Mouse (Mus musculus): ENCODE data around the gene Nnmt.

DNA sequence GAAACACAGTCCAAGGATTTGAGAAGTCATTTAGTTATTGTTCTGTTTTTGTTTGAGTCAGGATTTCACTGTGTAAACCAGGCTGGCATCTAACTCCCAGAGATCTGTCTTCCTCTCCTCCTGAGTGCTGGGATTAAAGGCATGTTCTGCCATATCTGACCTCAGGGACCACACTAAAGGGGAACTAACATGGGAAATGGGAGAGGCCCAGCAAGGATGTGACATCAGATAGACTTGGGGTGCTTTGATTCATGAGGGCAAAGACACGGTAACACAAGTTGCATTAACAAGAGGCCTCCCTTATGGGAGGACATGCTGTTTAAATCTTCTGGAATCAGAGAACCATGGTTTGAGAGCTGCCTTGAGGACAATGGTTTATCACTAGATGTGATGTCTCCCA lies 24.1 kb downstream of the Nnmt start:
- TF ChIP-seq CTCF (IDR thresholded peaks at IDR 0.05; ENCODE audit: insufficient read depth, low read length) (no peak), POLR2A (IDR thresholded peaks at IDR 0.05; ENCODE audit: borderline replicate concordance, extremely low read depth, low read depth, low read length) (no peak)
